Mouse (Mus musculus) embryonic fibroblast, embryonic 13.5 days (primary cell): ENCODE data around the gene Higd1a.

ENCODE experiments used
- CTCF ChIP-seq: IDR thresholded peaks from 2 replicates; pipeline ENCODE4 v1.5.1; 2011; ENCODE audit warnings: mild to moderate bottlenecking, control low read depth, low read length, moderate library complexity, borderline replicate concordance; ENCODE audit not compliant: insufficient read depth
- POLR2A ChIP-seq: IDR thresholded peaks from 2 replicates; pipeline ENCODE4 v1.6.1; 2011; ENCODE audit warnings: low read depth, mild to moderate bottlenecking, control low read depth, low read length, moderate library complexity

DNA sequence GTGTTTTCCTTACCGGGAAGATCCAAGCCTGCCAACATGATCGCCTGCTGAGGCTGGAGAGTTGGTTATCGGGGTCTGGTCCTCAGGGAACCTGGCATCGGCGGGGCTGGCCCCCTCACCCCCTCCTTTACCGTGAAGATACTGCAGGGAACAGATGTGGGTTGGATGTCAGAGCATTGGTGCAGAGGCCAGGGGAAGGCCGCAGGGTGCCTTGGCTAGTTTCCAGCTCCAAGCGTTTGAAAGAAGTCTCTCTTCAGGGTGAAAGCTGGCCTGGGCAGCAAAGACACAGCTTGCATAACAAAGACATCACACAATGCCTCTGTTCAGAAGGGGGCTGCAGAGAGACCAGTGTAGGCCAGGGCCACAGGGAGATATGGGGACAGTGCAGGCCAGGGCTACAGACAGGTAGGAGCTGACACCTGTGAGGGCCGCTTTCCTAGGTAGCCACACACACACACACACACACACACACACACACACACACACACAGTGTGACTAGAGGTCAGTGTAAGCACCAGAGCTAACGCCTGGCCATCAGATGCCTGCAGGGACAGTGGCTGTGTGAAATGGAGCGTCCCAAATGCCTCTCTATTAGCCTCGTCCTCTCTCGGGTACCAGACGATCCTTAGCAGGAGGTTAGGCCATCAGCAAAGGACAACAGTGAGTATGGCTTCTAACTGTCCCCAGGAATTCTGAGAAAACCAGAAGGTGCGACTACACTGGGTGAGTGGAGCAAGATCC lies 47.9 kb downstream of the Higd1a start:
- TF ChIP-seq POLR2A = no peak
- no peak for TF ChIP-seq CTCF
